11 mouse cellular contexts compared by ENCODE assay signal in genomic region chr8:26593536-26594368, GRCm38 (mm10).
A peak's percentile ranks its signal among the peaks of the same experiment; 100 is the strongest.
DNase-seq lines count a peak whose midpoint lies in the region; ATAC-seq lines count a peak whose summit lies in the region.
"Had no signal": no experiment of that assay in that cellular context is flagged by ENCODE, and none has a peak within 500 bp of the region (broad histone marks: within the 10 kb centered on the region; RNA-seq: fewer than 3 reads in every experiment).

No protein-coding gene starts in this region.

- H3K27me3 ChIP-seq in midbrain, embryonic 12.5 days: no peaks in the 10 kb centered on the region
- H3K27me3 ChIP-seq in midbrain, embryonic 10.5 days (ENCODE audit: low read depth, poor library complexity, severe bottlenecking): no peaks in the 10 kb centered on the region
- H3K27me3 ChIP-seq in intestine, embryonic 16.5 days (replicated peaks; ENCODE audit: control insufficient read depth, insufficient read depth, low read length): no peaks in the 10 kb centered on the region
- no peaks in the 10 kb centered on the region for H3K27me3 ChIP-seq in neural tube, embryonic 15.5 days (replicated peaks)
- H3K27me3 ChIP-seq: liver, embryonic 15.5 days had no signal

- WGBS in midbrain, embryonic 12.5 days: 68% methylated on average over 5 of the region's 5 CpGs
- WGBS in midbrain, embryonic 10.5 days: 91% methylated on average over 5 of the region's 5 CpGs
- 23% methylated on average over 5 of the region's 5 CpGs for WGBS in intestine, embryonic 16.5 days
- 15% methylated on average over 5 of the region's 5 CpGs for WGBS in neural tube, embryonic 15.5 days

- ATAC-seq in midbrain, embryonic 12.5 days (ENCODE audit: low FRiP score, low read depth): no peak
- ATAC-seq in intestine, embryonic 16.5 days: peak; percentile 82
- no peak for ATAC-seq in neural tube, embryonic 15.5 days (ENCODE audit: low FRiP score)
- ATAC-seq in erythroblast, adult 5-6 weeks (replicated peaks; ENCODE audit: low FRiP score, poor library complexity, severe bottlenecking): no peak
- ATAC-seq in activated CD4-positive, CD25-positive, alpha-beta regulatory T cell, adult 4 months: no peak

- no peaks in the 10 kb centered on the region for H3K9me3 ChIP-seq in midbrain, embryonic 12.5 days
- no peaks in the 10 kb centered on the region for H3K9me3 ChIP-seq in midbrain, embryonic 10.5 days (replicated peaks)
- no peaks in the 10 kb centered on the region for H3K9me3 ChIP-seq in intestine, embryonic 16.5 days (ENCODE audit: control insufficient read depth, low read length)
- no peaks in the 10 kb centered on the region for H3K9me3 ChIP-seq in neural tube, embryonic 15.5 days (replicated peaks)
- H3K9me3 ChIP-seq: heart, embryonic 10.5 days; liver, embryonic 15.5 days had no signal

- H3K4me2 ChIP-seq in midbrain, embryonic 12.5 days (replicated peaks): no peak overlapping the region
- H3K4me2 ChIP-seq in intestine, embryonic 16.5 days (ENCODE audit: low read depth, low read length): 0 out of 2 replicates have a peak overlapping the region, but pooled peaks have one; percentile 20
- H3K4me2 ChIP-seq in neural tube, embryonic 15.5 days: no peak overlapping the region
- H3K4me2 ChIP-seq: liver, embryonic 15.5 days had no signal

- no peak overlapping the region for H3K4me3 ChIP-seq in midbrain, embryonic 12.5 days
- H3K4me3 ChIP-seq in midbrain, embryonic 10.5 days: no peak overlapping the region
- H3K4me3 ChIP-seq in intestine, embryonic 16.5 days (ENCODE audit: low read length): no peak overlapping the region
- no peak overlapping the region for H3K4me3 ChIP-seq in neural tube, embryonic 15.5 days (replicated peaks)
- H3K4me3 ChIP-seq: heart, embryonic 10.5 days; liver, embryonic 15.5 days; myocyte had no signal

- H3K36me3 ChIP-seq in midbrain, embryonic 12.5 days: no peaks in the 10 kb centered on the region
- no peaks in the 10 kb centered on the region for H3K36me3 ChIP-seq in midbrain, embryonic 10.5 days
- no peaks in the 10 kb centered on the region for H3K36me3 ChIP-seq in intestine, embryonic 16.5 days (ENCODE audit: control insufficient read depth, insufficient read depth, low read length)
- no peaks in the 10 kb centered on the region for H3K36me3 ChIP-seq in neural tube, embryonic 15.5 days
- H3K36me3 ChIP-seq: heart, embryonic 10.5 days; liver, embryonic 15.5 days had no signal

- peaks cover 5% of the 10 kb centered on the region for H3K4me1 ChIP-seq in midbrain, embryonic 12.5 days
- no peaks in the 10 kb centered on the region; the same call in 1 of the 2 replicates for H3K4me1 ChIP-seq in midbrain, embryonic 10.5 days
- H3K4me1 ChIP-seq in intestine, embryonic 16.5 days (ENCODE audit: control insufficient read depth, insufficient read depth, low read length): peaks cover 9% of the 10 kb centered on the region; the same call in 1 of the 2 replicates
- peaks cover 46% of the 10 kb centered on the region for H3K4me1 ChIP-seq in neural tube, embryonic 15.5 days
- H3K4me1 ChIP-seq: heart, embryonic 10.5 days; liver, embryonic 15.5 days had no signal

- H3K9ac ChIP-seq in midbrain, embryonic 12.5 days (replicated peaks): no peak overlapping the region
- no peak overlapping the region for H3K9ac ChIP-seq in intestine, embryonic 16.5 days (ENCODE audit: low read depth, low read length)
- no peak overlapping the region for H3K9ac ChIP-seq in neural tube, embryonic 15.5 days (replicated peaks)
- H3K9ac ChIP-seq: liver, embryonic 15.5 days had no signal

- peak; percentile 21 to 41 for DNase-seq in cerebellum, postnatal 25 days
- DNase-seq in cerebellum, postnatal 36 days: no peak
- no peak for DNase-seq in midbrain, embryonic 10.5 days (ENCODE audit: low spot score)

- peak overlapping the region; percentile 42; the same call in 1 of the 2 replicates for H3K27ac ChIP-seq in midbrain, embryonic 12.5 days (replicated peaks)
- no peak overlapping the region for H3K27ac ChIP-seq in midbrain, embryonic 10.5 days (replicated peaks)
- peak overlapping the region; percentile 58 for H3K27ac ChIP-seq in intestine, embryonic 16.5 days (ENCODE audit: low read length)
- H3K27ac ChIP-seq in neural tube, embryonic 15.5 days (replicated peaks): 0 out of 2 replicates have a peak overlapping the region, but pooled peaks have one; percentile 23
- H3K27ac ChIP-seq: heart, embryonic 10.5 days; liver, embryonic 15.5 days had no signal

Comparison
In these comparisons a context has a peak if more than half of its experiments do, and no peak if none do; other contexts are left out.
1. DNase-seq: peak in cerebellum, postnatal 25 days (2 of 2); none in cerebellum, postnatal 36 days (0 of 2) and midbrain, embryonic 10.5 days (single experiment).